Mouse (Mus musculus): ENCODE results near the gene Dusp1. TPM values are rescaled to one million over a fixed set of nuclear protein-coding genes. Genes with fewer than 3 reads are reported as not detected.
A peak's percentile ranks its signal among the peaks of the same experiment; 100 is the strongest.

The Dusp1 gene
- polyA plus RNA-seq (2012; ENCODE audit: insufficient read depth, insufficient read length, missing spikeins): 25.8 and 32.2 TPM in 2 replicates

DNA sequence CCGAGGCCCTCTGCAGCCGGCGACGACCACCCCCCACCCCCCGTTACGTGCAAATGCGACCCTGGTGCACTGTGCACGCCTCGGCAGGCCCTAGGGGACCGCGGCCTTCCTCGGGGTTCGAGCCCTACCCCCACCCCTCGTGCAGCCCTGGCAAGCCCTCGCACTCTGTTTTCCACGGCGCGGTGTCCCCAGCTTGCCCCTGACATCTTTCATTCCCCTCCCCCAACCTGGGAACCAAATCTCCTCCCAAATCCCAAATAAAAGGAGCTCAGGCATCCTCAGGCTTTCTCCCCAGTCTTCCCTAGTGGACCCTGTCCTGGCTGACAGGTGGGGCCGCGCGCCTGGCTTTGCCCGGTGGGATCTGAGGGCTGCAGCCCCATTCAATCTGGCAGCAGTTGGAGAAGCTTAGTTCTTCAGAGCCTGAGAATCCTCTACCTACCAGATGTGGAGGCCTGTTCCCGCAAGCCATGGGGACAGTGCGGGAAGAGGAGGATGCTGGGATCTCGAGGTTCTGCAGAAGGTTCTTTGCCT, at the start of gene Dusp1:
TSS of gene Dusp1 (minus strand) at position 478 of the 531 bp plus-strand sequence.
- TF ChIP-seq POLR2A (IDR thresholded peaks at IDR 0.05; ENCODE audit: borderline replicate concordance, low read depth, low read length) (no peak), CTCF (IDR thresholded peaks at IDR 0.05; ENCODE audit: low read depth, low read length) (no peak)
- peak within 1 kb of the TSS; percentile 68 for H3K4me3 ChIP-seq (ENCODE audit: insufficient read depth, low read length)
- H3K4me1 ChIP-seq (ENCODE audit: control insufficient read depth, insufficient read depth, low read length): peaks cover 15% of the 10 kb centered on the region
- H3K27ac ChIP-seq (ENCODE audit: insufficient read depth, low read depth, low read length): 0 out of 2 replicates have a peak within 1 kb of the TSS, but pooled peaks have one; percentile 15

DNA sequence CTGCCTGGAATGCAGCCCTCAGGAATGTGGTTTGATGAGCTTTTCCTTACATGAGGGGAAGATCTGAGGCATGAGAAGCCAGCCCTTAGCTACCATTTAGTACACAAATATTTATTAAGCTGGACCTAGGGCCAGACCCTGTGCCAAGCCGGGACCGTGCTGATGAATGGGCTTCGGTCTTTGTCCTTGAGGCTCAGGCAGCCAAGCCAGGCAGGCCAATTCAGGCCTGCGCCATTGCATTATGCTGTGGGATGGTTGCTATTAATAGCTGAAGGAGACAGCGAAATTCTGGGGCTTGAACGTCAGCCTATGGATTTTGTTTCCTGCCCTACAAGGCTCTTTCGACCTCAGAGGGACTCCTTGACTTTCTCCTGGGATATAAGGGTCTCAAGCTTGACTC, 49.4 kb upstream of the Dusp1 start:
- H3K4me1 ChIP-seq (ENCODE audit: control insufficient read depth, insufficient read depth, low read length): peaks cover 38% of the 10 kb centered on the region
- H3K27ac ChIP-seq (ENCODE audit: insufficient read depth, low read depth, low read length): no peak overlapping the region
- TF ChIP-seq POLR2A (IDR thresholded peaks at IDR 0.05; ENCODE audit: borderline replicate concordance, low read depth, low read length) (no peak), CTCF (IDR thresholded peaks at IDR 0.05; ENCODE audit: low read depth, low read length) (no peak)
- no peak overlapping the region for H3K4me3 ChIP-seq (ENCODE audit: insufficient read depth, low read length)

DNA sequence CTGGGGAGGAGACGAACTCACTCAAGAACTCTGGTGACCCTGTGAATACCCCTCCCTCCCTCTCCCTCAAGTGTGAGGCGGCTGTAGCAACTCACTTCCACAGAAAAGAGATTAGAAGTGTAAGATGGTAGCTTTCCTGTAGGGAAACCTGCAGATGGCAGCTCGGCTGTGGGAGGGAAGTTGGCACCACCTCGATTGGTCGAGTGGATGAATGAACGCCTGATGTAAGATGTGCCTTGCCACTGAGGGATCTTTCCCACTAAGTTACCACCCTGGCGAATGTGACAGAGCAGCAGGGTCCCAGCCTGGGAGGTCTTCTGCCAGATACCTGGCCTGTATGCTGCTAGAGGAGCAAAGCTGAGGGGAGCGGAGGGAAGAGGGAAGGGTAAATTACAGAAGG, 47.9 kb upstream of the Dusp1 start:
- Histone ChIP-seq H3K27ac (ENCODE audit: insufficient read depth, low read depth, low read length) (no peak overlapping the region), H3K4me3 (ENCODE audit: insufficient read depth, low read length) (no peak overlapping the region), H3K4me1 (ENCODE audit: control insufficient read depth, insufficient read depth, low read length) (peaks cover 51% of the 10 kb centered on the region)
- TF ChIP-seq POLR2A (IDR thresholded peaks at IDR 0.05; ENCODE audit: borderline replicate concordance, low read depth, low read length): no peak
- TF ChIP-seq CTCF (IDR thresholded peaks at IDR 0.05; ENCODE audit: low read depth, low read length): no peak

DNA sequence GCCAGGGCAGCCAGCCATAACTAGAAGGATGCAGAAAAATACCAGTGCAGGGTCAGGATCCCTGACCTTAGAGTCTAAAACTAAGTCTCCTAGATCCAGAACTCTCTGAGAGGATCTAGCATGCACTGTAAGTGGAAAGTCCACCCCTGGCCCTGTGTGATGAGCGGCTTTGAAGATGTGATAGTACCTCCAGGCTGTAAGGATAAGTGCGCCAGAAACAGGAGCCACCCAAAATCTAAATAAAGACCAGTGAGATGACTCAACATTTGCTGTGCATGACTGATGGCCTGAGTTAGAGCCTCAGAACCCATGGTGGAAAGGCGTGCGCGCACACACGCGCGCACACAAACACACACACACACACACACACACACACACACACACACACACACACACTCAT, 46.9 kb upstream of the Dusp1 start:
- Histone ChIP-seq H3K4me3 (ENCODE audit: insufficient read depth, low read length) (no peak overlapping the region), H3K27ac (ENCODE audit: insufficient read depth, low read depth, low read length) (no peak overlapping the region), H3K4me1 (ENCODE audit: control insufficient read depth, insufficient read depth, low read length) (peaks cover 60% of the 10 kb centered on the region)
- TF ChIP-seq POLR2A (IDR thresholded peaks at IDR 0.05; ENCODE audit: borderline replicate concordance, low read depth, low read length) (no peak), CTCF (IDR thresholded peaks at IDR 0.05; ENCODE audit: low read depth, low read length) (no peak)

DNA sequence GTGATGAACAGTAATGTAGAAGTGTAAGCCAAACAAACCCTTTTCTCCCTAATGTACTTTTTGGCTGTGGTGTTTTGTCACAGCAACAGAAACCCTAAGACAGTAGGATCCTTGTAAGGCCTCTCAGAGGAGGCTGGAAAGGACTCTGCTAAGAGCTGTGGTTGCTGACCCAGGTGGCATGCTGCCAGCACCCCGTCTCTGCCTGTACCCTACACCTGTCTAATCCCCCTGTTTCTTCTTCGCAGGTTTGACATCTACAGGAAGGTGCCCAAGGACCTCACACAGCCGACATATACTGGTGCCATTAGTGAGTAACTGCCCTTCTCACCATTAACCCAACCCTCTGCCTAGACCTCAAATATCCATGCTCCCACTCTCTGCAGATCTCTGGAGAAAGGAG, 46.4 kb upstream of the Dusp1 start:
- Histone ChIP-seq H3K4me1 (ENCODE audit: control insufficient read depth, insufficient read depth, low read length) (peaks cover 62% of the 10 kb centered on the region), H3K4me3 (ENCODE audit: insufficient read depth, low read length) (no peak overlapping the region), H3K27ac (ENCODE audit: insufficient read depth, low read depth, low read length) (no peak overlapping the region)
- TF ChIP-seq CTCF (IDR thresholded peaks at IDR 0.05; ENCODE audit: low read depth, low read length): no peak
- TF ChIP-seq POLR2A (IDR thresholded peaks at IDR 0.05; ENCODE audit: borderline replicate concordance, low read depth, low read length): no peak

DNA sequence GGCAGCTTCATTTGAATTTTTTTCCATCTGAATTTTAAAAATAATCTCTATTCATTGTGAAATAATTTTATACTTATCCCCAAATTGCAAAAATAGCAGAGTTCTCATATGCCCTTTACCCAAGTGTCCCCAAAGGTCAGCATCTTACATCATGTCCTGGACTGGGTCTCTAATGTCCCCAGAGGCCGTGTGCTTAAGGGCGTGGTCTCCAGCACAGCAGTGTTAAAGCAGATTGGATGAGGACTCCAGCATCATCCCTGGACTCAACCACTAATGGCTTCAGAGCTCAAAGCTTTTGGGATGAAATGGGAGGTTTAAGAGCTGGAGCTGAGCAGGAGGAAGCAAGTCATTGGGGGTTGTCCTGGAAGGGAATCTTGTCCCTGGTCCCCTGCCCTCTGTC, 44.6 kb upstream of the Dusp1 start:
- Histone ChIP-seq H3K4me1 (ENCODE audit: control insufficient read depth, insufficient read depth, low read length) (peaks cover 77% of the 10 kb centered on the region), H3K27ac (ENCODE audit: insufficient read depth, low read depth, low read length) (no peak overlapping the region), H3K4me3 (ENCODE audit: insufficient read depth, low read length) (no peak overlapping the region)
- TF ChIP-seq POLR2A (IDR thresholded peaks at IDR 0.05; ENCODE audit: borderline replicate concordance, low read depth, low read length) (no peak), CTCF (IDR thresholded peaks at IDR 0.05; ENCODE audit: low read depth, low read length) (no peak)

DNA sequence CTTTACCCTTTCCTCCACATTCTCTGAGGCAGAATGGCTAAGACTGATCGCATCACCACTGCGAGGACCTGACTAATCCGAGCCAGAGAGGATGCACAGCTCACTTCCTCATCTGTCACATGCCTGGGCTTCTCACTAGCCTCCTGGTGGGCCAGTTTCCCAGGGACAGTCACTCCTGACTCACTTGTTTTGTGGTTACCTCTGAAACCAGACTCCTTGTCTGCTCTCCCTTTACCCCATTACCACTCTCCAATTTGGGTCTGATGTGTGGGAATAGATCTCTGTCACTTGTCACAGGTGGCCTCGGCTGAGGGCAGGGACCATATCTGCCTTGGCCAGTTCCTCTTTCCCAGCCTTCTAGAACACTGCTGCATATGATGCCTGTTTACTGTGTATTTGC, 43.7 kb upstream of the Dusp1 start:
- Histone ChIP-seq H3K4me3 (ENCODE audit: insufficient read depth, low read length) (no peak overlapping the region), H3K27ac (ENCODE audit: insufficient read depth, low read depth, low read length) (peak overlapping the region; percentile 57), H3K4me1 (ENCODE audit: control insufficient read depth, insufficient read depth, low read length) (peaks cover 86% of the 10 kb centered on the region)
- TF ChIP-seq CTCF (IDR thresholded peaks at IDR 0.05; ENCODE audit: low read depth, low read length) (no peak), POLR2A (IDR thresholded peaks at IDR 0.05; ENCODE audit: borderline replicate concordance, low read depth, low read length) (no peak)

DNA sequence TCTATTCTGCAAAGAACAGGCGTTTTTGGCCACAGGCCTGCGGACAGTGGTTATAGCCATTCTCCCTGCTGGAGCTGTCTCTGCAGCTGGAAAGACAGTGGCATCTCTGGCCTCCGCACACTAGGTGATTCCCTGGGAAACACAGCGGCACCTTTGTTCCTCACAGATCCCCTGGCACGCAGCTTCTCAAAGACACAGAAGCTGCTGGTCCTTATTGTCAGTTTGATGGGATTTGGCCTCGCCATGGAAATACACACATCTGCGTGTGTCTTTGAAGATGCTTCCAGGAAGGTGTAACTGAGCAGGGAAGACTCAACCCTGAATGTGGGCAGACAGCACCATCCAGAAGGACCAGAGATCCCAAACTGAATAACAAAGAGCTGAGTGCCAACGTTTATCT, 41.4 kb upstream of the Dusp1 start:
- Histone ChIP-seq H3K4me1 (ENCODE audit: control insufficient read depth, insufficient read depth, low read length) (peaks cover 69% of the 10 kb centered on the region), H3K4me3 (ENCODE audit: insufficient read depth, low read length) (no peak overlapping the region), H3K27ac (ENCODE audit: insufficient read depth, low read depth, low read length) (no peak overlapping the region)
- TF ChIP-seq POLR2A (IDR thresholded peaks at IDR 0.05; ENCODE audit: borderline replicate concordance, low read depth, low read length): no peak
- no peak for TF ChIP-seq CTCF (IDR thresholded peaks at IDR 0.05; ENCODE audit: low read depth, low read length)

DNA sequence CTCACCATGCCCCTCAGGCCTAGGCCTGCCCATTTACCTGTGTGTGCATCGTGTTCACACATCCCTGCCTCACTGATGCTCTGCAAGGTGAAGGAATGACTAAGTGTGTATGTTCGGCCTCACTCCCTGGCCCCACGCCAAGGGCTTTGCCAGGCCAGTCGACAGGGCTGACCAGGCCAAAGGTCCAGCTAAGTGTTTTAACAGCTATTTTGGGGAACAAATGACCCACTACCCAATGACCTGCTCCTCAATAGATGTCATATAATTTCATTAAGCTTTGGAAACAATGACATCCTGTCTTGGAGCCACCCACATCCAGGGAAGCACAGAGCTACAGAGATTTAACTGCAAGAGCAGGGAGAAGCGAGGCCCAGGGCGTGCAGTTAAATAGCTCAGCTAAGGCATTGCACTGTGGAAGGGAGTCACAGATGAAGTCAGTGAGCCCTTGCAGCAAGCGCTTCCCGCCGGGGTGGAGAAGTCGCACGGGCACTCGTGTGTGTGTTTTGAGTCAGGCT, 40.5 kb upstream of the Dusp1 start:
- no peak overlapping the region for H3K4me3 ChIP-seq (ENCODE audit: insufficient read depth, low read length)
- H3K27ac ChIP-seq (ENCODE audit: insufficient read depth, low read depth, low read length): no peak overlapping the region
- no peak for TF ChIP-seq POLR2A (IDR thresholded peaks at IDR 0.05; ENCODE audit: borderline replicate concordance, low read depth, low read length)
- TF ChIP-seq CTCF (IDR thresholded peaks at IDR 0.05; ENCODE audit: low read depth, low read length): no peak
- peaks cover 61% of the 10 kb centered on the region for H3K4me1 ChIP-seq (ENCODE audit: control insufficient read depth, insufficient read depth, low read length)

DNA sequence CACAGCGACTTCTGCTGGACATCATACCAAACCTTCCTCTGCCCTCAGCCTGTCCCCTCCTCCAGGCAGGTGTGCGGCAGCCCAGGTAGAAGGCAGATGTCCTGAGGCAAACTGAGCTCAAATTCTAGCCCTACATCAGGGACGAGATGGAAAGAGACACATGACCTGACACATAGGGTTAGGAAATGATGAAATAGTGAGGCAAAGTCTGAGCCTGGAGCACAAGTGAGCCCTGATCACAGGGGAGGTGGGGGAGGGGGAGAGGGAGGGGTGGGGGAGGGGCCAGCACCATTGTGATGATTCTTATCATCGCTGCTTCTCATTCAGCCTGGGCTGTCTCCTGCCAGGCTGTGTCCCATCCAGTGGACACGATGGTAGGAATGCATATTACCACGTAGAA, 40.0 kb upstream of the Dusp1 start:
- Histone ChIP-seq H3K27ac (ENCODE audit: insufficient read depth, low read depth, low read length) (no peak overlapping the region), H3K4me1 (ENCODE audit: control insufficient read depth, insufficient read depth, low read length) (peaks cover 62% of the 10 kb centered on the region), H3K4me3 (ENCODE audit: insufficient read depth, low read length) (no peak overlapping the region)
- TF ChIP-seq POLR2A (IDR thresholded peaks at IDR 0.05; ENCODE audit: borderline replicate concordance, low read depth, low read length): no peak
- no peak for TF ChIP-seq CTCF (IDR thresholded peaks at IDR 0.05; ENCODE audit: low read depth, low read length)

Data from bone marrow macrophage, adult 2 months (primary cell).